17 mouse cellular contexts compared by ENCODE assay signal in the genomic region with DNA sequence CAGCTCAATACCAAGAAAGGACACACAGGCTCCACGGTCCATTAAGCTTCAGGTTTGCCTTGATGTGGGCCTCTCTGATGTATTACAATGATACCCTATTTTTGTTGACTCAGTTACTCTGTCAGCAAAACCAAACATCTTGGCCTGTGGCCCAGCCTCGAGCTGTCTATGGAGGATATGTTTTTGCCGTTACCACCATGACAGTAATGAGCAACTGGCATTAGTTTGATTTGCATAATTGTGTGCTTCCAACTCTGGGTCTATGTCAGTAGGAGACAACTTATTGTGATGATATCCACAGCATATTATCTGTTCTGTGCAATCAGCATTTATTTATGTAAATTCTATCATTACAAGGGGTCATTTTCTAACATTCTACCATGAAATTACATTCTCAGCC.
"Had no signal": no experiment of that assay in that cellular context is flagged by ENCODE, and none has a peak within 500 bp of the region (broad histone marks: within the 10 kb centered on the region; RNA-seq: fewer than 3 reads in every experiment).

No protein-coding gene starts in this region.

- H3K9ac ChIP-seq: limb, embryonic 12.5 days; liver, embryonic 13.5 days; liver, postnatal 0 days; lung, embryonic 15.5 days; midbrain, embryonic 12.5 days; neural tube, embryonic 12.5 days; stomach, embryonic 15.5 days had no signal

- H3K36me3 ChIP-seq: limb, embryonic 12.5 days; liver, embryonic 13.5 days; lung, embryonic 15.5 days; midbrain, embryonic 12.5 days; neural tube, embryonic 12.5 days; stomach, embryonic 15.5 days had no signal

- H3K4me3 ChIP-seq: layer of hippocampus, adult 2 months; limb, embryonic 12.5 days; liver, embryonic 13.5 days; lung, embryonic 15.5 days; midbrain, embryonic 12.5 days; neural tube, embryonic 12.5 days; stomach, embryonic 15.5 days had no signal

- ATAC-seq: liver, postnatal 0 days had no signal

- H3K27me3 ChIP-seq: limb, embryonic 12.5 days; liver, embryonic 13.5 days; lung, embryonic 15.5 days; megakaryocyte, embryonic 14.5 days; midbrain, embryonic 12.5 days; neural tube, embryonic 12.5 days; stomach, embryonic 15.5 days had no signal

- H3K4me2 ChIP-seq: limb, embryonic 12.5 days; liver, embryonic 13.5 days; lung, embryonic 15.5 days; midbrain, embryonic 12.5 days; neural tube, embryonic 12.5 days; stomach, embryonic 15.5 days had no signal

- DNase-seq: kidney, adult 8-10 months; kidney, postnatal 36 days; liver; liver, embryonic 13.5 days; liver, postnatal 0 days; lung, postnatal 14 days; thymus, adult 2 months; thymus, postnatal 25 days had no signal

- H3K27ac ChIP-seq: kidney, postnatal 0 days; layer of hippocampus, adult 2 months; limb, embryonic 12.5 days; liver, embryonic 13.5 days; lung, embryonic 15.5 days; macrophage; midbrain, embryonic 12.5 days; neural tube, embryonic 12.5 days; stomach, embryonic 15.5 days had no signal

- H3K4me1 ChIP-seq: liver, embryonic 13.5 days; lung, embryonic 15.5 days; megakaryocyte, embryonic 14.5 days; neural tube, embryonic 12.5 days; stomach, embryonic 15.5 days had no signal

- H3K9me3 ChIP-seq: limb, embryonic 12.5 days; liver, embryonic 13.5 days; lung, embryonic 15.5 days; midbrain, embryonic 12.5 days; neural tube, embryonic 12.5 days; stomach, embryonic 15.5 days had no signal
